Mouse (Mus musculus) spleen, adult 2 months (tissue): ENCODE measurements around the gene Btbd1. TPM values are rescaled to one million over a fixed set of nuclear protein-coding genes. Genes with fewer than 3 reads are reported as not detected.

Source experiments
- DNase-seq, 2 experiments: peaks; one replicate each; pipeline versions ENCODE4 v3.0.0 to v3.0.0-alpha.2; 2012 to 2021; ENCODE audit warnings: low spot score in 2 of 2, low read depth in 1 of 2
- H3K27ac ChIP-seq: fragments of 200-500 bp; 2 replicates; pipeline ENCODE4 v1.5.1; 2012; ENCODE audit warnings: low read length, inconsistent platforms; ENCODE audit not compliant: insufficient read depth
- H3K27me3 ChIP-seq: fragments of 200-500 bp; 2 replicates; pipeline ENCODE4 v1.6.1; 2012; ENCODE audit warnings: mild to moderate bottlenecking, moderate library complexity, low read length, inconsistent platforms; ENCODE audit not compliant: control insufficient read depth, insufficient read depth
- H3K36me3 ChIP-seq: fragments of 200-500 bp; 2 replicates; pipeline ENCODE4 v1.6.1; 2012; ENCODE audit warnings: mild to moderate bottlenecking, low read length, inconsistent platforms; ENCODE audit not compliant: control insufficient read depth, insufficient read depth
- H3K4me1 ChIP-seq: fragments of 200-500 bp; 2 replicates; pipeline ENCODE4 v1.6.1; 2011; ENCODE audit warnings: inconsistent platforms; ENCODE audit not compliant: control insufficient read depth, insufficient read depth, insufficient read length
- H3K4me3 ChIP-seq: fragments of 200-500 bp; 2 replicates; pipeline ENCODE4 v1.5.1; 2011; ENCODE audit warnings: mild to moderate bottlenecking, inconsistent platforms; ENCODE audit not compliant: insufficient read depth, insufficient read length; ENCODE audit errors: extremely low read depth
- CTCF ChIP-seq: fragments of 200-500 bp; IDR thresholded peaks from 2 replicates; pipeline ENCODE4 v1.5.1; 2011; ENCODE audit warnings: mild to moderate bottlenecking, inconsistent platforms; ENCODE audit not compliant: insufficient read depth, insufficient read length, insufficient replicate concordance; ENCODE audit errors: extremely low read depth
- POLR2A ChIP-seq: fragments of 200-500 bp; IDR thresholded peaks from 2 replicates; pipeline ENCODE4 v1.6.1; 2011; ENCODE audit warnings: low read depth, low read length, inconsistent platforms
- WGBS: fragments of 180-500 bp; shearing (Covaris S2); methylation state at CpG from one replicate; pipeline ENCODE4 v1.1.7; 2018; 5-methylcytosine and 5-hydroxymethylcytosine counted together
- polyA plus RNA-seq: library from polyadenylated mRNA; depleted of rRNA; stranded (reverse); fragments of >200 nt; gene quantifications from 2 replicates; pipeline ENCODE4 v1.2.3, GENCODE M21; 2012

The Btbd1 gene
- polyA plus RNA-seq, 1 experiment, result 12.4 TPM

DNA sequence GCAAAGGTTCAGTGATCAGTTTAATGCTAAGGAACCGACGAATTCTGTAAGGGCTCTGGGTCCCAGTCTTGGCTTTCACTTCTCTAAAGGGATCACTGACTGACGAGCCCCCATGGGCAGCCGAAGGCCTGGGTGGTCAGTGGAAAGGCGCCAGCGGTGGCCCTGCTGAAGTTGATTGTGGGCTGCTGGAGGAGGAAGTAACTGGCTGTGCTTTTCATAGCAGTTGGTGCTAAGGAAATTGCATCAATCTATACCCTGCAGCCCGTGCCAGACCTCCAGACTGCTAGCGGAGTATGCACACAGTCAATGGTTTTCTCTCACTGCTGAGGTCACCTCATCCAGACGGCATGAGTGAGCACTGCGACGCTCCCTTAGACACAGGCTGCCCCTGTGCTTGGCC, 30.8 kb upstream of the Btbd1 start:
- peak overlapping the region; percentile 93 for H3K27ac ChIP-seq
- DNase-seq, result peak in 1 of 2 experiments; percentile 54
- peaks cover 37% of the 10 kb centered on the region for H3K4me1 ChIP-seq
- H3K36me3 ChIP-seq, result no peaks in the 10 kb centered on the region
- no peaks in the 10 kb centered on the region for H3K27me3 ChIP-seq
- WGBS, result 3% methylated on average over 11 of the region's 11 CpGs
- TF ChIP-seq POLR2A (peak; percentile 34; the same call in 1 of the 2 replicates), CTCF (no peak)
- H3K4me3 ChIP-seq, result peak overlapping the region; percentile 66

DNA sequence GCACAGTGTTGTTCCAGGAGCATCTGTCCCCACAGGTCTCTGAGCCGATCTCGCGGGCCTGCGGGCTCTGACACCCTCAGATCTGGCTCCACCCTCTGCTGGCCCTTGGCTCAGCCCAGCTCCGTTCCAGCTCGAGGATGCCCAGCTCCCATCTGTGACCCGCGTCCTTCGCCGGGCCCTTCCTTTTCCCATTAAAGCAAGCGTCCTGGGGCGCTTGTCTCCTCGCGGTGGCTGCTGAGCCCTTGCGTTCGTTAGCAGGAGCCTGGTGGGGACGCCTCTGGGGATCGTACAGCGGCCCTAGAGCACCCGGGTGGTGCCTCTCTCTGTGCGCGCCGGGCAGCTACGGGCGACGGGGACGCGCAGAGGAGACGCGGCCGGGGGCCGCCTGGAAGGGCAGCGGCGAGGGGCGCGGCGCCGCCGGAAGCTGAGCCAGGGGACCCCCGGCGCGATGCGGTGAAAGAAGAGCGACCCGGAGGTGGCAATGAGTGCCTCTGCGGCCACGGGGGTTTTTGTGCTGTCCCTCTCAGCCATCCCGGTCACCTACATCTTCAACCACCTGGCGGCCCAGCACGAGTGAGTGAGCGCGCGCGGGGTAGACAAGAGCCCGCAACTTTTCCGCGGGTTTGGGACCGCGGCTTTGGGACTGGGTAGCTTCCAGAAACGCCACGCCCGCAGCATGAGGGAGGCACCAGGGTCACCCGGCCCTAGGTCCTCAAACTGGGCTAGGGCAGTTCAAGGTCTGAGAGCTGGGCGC, 29.9 kb upstream of the Btbd1 start, which contains the start of gene Tm6sf1:
Tm6sf1 (plus strand) TSS at position 34 of the 754 bp plus-strand sequence.
- Histone ChIP-seq H3K27ac (peak within 1 kb of the TSS; percentile 93), H3K27me3 (no peaks in the 10 kb centered on the region), H3K4me3 (peak within 1 kb of the TSS; percentile 66), H3K4me1 (peaks cover 45% of the 10 kb centered on the region), H3K36me3 (no peaks in the 10 kb centered on the region)
- DNase-seq, result peak in 1 of 2 experiments; percentile 53
- TF ChIP-seq CTCF (no peak), POLR2A (0 out of 2 replicates have a peak, but pooled peaks have one; percentile 2)
- under 1% methylated on average over 64 of the region's 64 CpGs for WGBS

DNA sequence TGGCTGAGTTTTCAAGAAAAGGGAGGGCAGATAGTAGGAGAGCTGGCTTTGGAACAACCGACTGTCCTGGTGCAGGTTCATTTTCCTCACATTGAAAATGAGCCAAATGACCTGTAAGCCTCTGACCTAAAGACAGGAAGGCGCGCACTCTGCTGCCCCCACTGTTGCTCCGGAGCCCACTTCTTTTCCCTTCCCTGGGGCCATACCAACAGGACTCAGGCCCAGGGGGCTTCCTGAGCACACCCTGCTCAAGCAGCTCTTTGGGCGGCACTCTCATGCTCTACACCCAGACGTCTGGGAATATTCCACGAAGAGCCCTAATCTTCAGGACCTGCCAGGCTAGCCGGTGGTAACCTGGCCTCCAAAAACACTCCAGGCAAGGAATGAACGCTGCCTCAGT, 29.0 kb upstream of the Btbd1 start:
- Histone ChIP-seq H3K27me3 (no peaks in the 10 kb centered on the region), H3K27ac (no peak overlapping the region), H3K4me1 (peaks cover 44% of the 10 kb centered on the region), H3K4me3 (no peak overlapping the region), H3K36me3 (no peaks in the 10 kb centered on the region)
- no peak for DNase-seq
- 42% methylated on average over 9 of the region's 9 CpGs for WGBS
- TF ChIP-seq POLR2A (no peak), CTCF (no peak)

DNA sequence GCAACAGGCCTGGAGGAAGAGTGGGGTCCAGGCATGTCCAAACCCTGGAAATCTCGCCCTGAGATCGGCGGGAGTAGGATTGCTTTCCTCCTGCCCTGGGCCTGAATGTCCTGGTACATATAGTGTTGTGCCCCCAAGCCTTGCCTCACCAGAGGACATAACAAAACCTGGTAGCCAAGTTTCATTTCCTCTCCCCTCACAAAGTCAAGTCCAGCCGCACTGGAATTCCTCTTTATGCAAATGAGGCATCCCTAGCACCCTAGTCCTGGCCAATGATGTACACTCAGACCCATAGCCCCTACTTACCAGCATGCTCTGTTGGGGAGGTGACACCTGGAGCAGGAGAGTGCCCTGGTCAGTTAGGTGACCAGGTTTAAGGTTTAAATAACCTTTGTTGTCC, 27.0 kb upstream of the Btbd1 start:
- no peak overlapping the region for H3K27ac ChIP-seq
- no peak overlapping the region for H3K4me3 ChIP-seq
- WGBS, result 73% methylated on average over 4 of the region's 4 CpGs

DNA sequence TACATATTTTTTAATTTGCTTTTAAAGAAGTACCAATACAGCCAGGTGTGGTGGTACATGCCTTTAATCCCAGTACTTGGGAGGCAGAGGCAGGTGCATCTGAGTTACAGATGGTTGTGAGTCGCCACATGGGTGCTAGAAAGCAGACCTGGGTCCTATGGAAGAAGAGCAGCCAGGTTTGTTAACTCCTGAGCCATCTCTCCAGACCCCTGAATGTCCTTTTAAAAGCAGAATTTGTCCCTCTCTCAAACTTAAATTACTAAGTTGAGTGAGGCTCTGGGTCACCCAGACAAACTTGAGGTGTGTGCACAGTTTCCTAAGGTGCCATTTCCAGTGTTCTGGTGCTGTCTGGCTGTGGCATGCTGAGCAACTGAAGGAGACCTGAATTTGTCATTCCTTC, 26.5 kb upstream of the Btbd1 start, which contains the start of gene Gm10160:
Gm10160 (minus strand) TSS at position 101 of the 400 bp plus-strand sequence.
- Histone ChIP-seq H3K4me3 (no peak within 1 kb of the TSS), H3K4me1 (peaks cover 21% of the 10 kb centered on the region; the same call in 1 of the 2 replicates), H3K36me3 (no peaks in the 10 kb centered on the region), H3K27me3 (no peaks in the 10 kb centered on the region), H3K27ac (no peak within 1 kb of the TSS)
- WGBS, result 92% methylated on average over 1 of the region's 1 CpGs
- TF ChIP-seq CTCF, result no peak
- DNase-seq, result no peak

More for the DNA sequence above, 27.0 kb upstream of the Btbd1 start:
- peaks cover 25% of the 10 kb centered on the region; the same call in 1 of the 2 replicates for H3K4me1 ChIP-seq
- no peaks in the 10 kb centered on the region for H3K36me3 ChIP-seq
- TF ChIP-seq CTCF, result no peak
- no peak for TF ChIP-seq POLR2A
- no peaks in the 10 kb centered on the region for H3K27me3 ChIP-seq
- no peak for DNase-seq

DNA sequence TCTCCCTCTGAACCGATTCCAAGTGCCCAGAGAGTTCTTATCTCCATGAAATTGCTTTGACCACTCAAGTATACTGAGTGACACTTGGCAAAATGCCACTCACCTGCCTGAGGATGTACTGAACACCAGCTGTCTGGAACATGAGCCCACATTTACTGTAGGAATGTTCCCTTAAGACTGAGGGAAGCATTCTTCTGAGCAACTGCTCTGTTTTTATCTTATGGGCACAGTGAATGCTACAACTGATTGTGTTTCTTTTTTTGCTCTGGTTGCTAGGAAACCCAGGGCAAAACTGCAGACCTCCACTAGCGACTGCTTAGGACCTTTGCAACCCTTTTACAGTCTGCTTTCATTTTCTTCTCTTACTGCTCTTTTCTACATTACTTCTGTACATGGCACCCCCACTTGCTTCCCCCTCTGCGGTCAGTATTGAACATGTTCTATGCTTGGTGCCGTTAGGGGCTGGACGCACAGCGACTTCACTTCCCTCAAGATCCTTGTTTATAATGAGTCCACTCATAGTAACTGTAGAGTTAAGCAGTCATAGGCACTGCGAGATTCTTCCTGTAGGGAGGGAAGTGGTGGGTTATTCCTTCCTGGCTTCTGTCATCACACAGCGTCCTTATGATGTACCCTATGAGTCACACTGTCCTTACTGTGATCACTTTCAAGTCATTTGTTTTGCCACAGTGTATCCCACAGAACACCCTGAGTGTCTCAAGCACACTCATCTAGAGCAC, 25.5 kb upstream of the Btbd1 start:
- Histone ChIP-seq H3K36me3 (no peaks in the 10 kb centered on the region), H3K27me3 (no peaks in the 10 kb centered on the region), H3K27ac (no peak overlapping the region), H3K4me1 (peaks cover 23% of the 10 kb centered on the region; the same call in 1 of the 2 replicates), H3K4me3 (no peak overlapping the region)
- no peak for TF ChIP-seq POLR2A
- TF ChIP-seq CTCF, result no peak
- DNase-seq, result peak in 1 of 2 experiments; percentile 45
- WGBS, result 7% methylated on average over 8 of the region's 8 CpGs

DNA sequence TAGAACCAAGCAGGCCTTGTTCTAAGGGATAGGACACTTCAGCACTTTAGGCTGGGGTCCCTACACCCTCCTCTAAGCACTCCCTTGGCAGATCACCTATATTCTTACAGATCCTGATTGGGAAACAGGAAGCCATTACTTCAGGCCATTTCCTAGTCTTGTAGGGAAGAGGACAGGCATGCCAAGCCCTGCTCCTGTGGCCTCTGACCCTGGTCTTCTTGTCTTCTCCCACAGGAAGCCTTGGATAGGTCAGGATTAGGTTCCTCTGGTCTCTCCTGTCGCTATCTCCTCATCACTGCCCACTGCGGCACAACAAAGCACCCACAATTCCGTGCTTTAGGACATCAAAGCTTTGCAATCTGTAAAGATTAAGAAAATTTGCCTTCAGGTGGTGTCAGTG, 22.5 kb upstream of the Btbd1 start:
- peaks cover 29% of the 10 kb centered on the region; the same call in 1 of the 2 replicates for H3K4me1 ChIP-seq
- no peaks in the 10 kb centered on the region for H3K27me3 ChIP-seq
- no peak overlapping the region for H3K27ac ChIP-seq
- 91% methylated on average over 3 of the region's 3 CpGs for WGBS
- H3K4me3 ChIP-seq, result no peak overlapping the region
- DNase-seq, result no peak
- H3K36me3 ChIP-seq, result no peaks in the 10 kb centered on the region
- TF ChIP-seq CTCF (no peak), POLR2A (no peak)
